Mouse (Mus musculus): ENCODE measurements around the gene Otof.

Otof gene

GRCm38 (mm10) chr5:30423572-30424244 lies 38.0 kb downstream of the Otof start:
- DNase-seq (ENCODE audit: low spot score): peak; percentile 56

DNA sequence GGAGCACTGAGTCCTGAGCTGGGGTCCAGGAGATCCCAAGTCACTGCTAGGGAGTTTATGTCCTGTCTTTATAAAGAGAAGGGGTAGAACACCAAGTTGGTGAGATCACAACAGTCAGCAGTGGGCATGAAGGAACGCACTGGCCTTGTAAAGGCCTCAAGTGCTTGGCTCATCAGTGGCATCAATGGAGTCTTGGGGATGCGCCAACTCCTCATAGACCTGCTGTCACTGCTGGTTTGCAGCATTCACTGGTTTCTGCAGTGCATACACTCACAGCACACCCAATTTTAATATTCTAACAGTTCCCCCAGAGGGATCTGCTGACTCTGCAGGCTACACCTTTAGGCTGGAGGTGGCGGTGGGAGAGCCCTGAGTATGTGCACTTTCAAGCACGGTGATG lies 38.6 kb downstream of the Otof start:
- no peak for DNase-seq (ENCODE audit: low spot score)

DNA sequence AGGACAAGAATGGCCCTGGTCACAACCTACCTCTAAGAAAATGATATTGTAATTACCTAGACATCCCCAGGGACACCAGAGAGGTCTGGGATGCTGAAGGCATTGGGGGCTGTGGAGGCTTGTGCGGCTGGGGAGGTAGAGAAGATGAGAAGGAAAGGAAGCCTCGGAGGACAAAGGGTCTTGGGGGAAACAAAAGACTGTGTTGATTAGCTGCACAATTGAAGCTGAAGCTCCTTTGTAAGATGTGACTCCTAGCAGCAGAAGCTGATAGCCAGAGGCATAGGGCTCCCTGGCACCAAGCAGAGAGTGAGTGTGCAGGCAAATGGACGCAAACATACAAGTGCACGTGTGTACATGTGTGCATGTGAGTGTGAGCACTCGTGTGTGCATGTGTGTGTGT lies 45.1 kb downstream of the Otof start:
- no peak for DNase-seq (ENCODE audit: low spot score)

DNA sequence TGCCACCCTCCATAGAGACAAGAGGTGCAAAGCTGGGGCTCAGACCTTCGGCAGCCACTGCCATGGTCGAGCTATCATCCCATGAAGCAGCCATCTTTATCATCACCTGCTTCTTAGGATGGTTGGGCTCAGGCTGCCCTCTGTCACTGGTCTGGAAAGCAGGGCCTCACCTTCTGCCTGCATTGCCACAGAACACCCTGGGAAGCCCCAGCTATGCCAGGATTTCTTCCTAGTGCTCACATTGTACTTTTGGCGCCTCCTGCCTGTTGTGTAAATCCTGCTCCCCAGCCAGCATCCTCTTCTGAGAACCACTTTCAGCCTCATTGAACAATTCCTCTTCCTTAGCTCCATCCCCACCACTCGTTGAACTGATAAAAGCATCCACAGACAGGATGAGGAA lies 45.9 kb downstream of the Otof start:
- DNase-seq (ENCODE audit: low spot score): no peak

GRCm38 (mm10) chr5:30415381-30415780 lies 46.4 kb downstream of the Otof start:
- no peak for DNase-seq (ENCODE audit: low spot score)

GRCm38 (mm10) chr5:30411524-30411923 lies 50.2 kb downstream of the Otof start:
- no peak for DNase-seq (ENCODE audit: low spot score)

GRCm38 (mm10) chr5:30406876-30407275 lies 54.9 kb downstream of the Otof start:
- DNase-seq (ENCODE audit: low spot score): no peak

DNA sequence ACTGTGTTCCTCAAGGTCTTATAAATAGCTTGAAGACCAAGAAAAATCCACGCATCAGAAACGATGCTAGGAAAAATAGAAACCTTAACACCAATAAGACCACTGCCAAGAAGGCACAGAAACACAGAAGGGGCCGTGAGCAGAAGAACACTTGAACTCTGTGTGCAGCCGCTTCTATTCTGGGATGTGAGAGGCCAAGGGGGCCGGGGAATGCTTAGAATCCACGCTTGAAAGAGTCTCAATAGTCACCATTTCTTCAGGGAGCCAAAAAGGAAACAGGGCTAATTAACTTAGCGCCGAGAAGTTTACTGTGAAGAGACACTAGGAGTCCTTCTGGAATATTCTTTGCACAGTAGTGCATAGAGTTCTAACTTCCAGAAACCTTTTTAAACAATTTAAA lies 60.6 kb downstream of the Otof start:
- DNase-seq (ENCODE audit: low spot score): no peak

DNA sequence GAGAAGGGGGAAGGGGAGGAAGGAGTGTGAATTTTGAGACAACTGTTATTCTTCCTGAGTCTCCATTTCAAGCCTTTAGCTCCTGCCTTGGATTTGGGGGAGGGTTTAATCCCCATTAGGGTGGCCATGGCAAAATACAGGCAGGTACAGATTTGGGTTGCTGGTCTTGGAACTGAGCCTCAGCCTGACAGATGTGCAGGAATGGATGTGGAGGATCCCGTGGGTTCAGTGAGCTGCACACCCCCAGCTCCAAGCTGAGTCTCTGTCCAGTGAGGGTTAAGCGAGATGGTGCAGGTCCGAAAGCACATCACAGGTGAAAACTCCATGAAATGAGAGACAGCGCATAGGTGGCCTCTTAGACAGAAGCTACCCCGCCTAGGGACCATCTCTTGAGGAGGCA lies 61.2 kb downstream of the Otof start:
- DNase-seq (ENCODE audit: low spot score): no peak

GRCm38 (mm10) chr5:30391473-30391872 lies 70.3 kb downstream of the Otof start:
- peak; percentile 77 for DNase-seq (ENCODE audit: low spot score)

GRCm38 (mm10) chr5:30389836-30390235 lies 71.9 kb downstream of the Otof start:
- no peak for DNase-seq (ENCODE audit: low spot score)

- DNase-seq (ENCODE audit: low spot score): no peak
Observed at GRCm38 (mm10) chr5:30387726-30388125, 74.0 kb downstream of the Otof start.

DNA sequence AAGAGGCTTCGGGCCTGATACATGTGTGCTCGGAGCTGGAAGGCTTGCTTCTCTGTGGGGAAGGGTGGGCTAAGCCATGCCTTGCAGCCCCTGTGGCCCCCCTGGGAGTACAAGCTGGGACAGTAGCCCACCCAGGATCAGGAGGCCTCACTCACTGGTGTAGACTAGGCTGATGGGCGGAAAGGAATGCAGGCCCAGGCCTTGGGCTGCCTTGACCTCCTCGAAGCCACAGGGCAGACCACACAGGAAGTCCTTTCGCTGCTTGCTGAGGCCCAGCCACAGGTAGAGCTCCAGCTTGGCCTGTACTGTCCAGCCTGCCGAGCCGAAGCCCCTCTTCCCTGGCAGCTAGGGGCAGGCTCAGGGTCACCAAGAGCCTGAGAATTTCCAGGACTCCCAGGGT lies 78.9 kb downstream of the Otof start:
- DNase-seq (ENCODE audit: low spot score): no peak

DNA sequence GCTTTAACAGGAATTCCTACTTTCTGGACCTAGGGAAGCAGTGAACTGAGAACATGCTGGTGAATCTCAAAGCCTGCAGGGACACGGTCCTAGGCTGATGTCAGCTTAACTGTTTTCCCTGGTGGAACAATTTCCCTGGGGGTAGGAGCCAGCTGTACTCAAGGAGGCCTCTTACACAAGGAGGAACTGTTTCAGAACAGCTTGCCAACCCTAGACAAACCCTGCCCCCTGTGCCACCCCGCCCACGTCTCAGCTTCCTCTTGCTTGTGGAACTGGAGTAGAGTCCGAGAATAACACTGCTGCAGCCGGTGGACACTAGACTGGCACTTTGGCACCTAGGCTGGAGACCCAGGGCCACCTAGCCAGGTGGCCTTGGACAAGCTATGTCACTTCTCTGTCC lies 92.3 kb downstream of the Otof start:
- DNase-seq (ENCODE audit: low spot score): peak; percentile 44

DNA sequence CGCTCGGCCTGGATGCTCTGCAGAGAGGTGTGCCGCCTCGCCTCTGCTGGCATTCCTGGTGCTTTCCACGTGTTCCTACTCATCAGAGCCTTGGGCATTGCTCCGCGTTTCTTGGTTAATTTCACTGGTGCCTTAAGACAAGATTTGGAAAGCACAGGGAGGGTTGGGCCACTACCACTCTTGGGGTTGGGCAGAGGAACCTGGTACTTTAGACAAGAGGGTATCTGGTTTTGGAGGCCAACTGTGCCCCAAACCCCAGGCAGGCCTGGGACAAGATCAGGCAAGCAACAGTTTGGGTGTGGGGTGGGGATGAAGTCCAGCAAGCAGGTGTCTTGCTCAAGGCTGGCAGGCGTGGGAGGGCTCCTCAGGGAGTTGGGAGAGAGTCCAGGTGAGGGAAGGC lies 94.3 kb downstream of the Otof start:
- no peak for DNase-seq (ENCODE audit: low spot score)

DNA sequence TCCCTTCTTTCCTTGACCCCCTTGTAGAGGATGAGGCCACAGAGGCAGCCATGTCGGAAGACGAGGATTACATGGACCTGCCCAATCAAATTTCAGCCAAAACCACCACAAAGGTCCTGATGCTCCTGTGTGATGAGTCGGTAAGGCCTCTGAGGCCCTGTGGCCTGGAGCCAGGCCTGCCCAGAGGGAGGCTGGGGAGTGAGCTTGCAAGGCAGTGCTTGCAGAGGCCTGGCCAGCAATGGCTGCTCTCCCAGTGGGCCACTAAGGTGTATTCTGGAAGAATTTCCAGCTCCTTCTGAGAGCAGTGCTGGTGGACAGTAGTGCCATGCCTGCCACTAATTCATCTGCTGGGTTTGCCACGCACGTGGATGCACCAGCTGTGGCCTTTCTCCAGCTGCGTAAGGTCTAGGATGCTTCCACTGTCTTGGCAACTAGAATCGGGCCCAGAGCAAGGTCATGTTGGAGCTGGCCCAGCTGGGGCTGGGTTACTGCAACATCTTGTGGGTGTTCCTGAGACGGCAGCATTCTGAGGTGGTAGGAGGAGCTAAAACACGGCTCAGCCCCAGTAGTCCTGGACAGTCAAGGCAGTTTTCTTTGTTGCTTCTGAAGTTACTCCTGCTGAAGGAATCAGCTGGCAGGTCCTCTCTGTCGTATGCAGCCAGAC lies 103.2 kb downstream of the Otof start:
- DNase-seq (ENCODE audit: low spot score): peak; percentile 56

- no peak for DNase-seq (ENCODE audit: low spot score)
Observed at GRCm38 (mm10) chr5:30356647-30357046, 105.1 kb downstream of the Otof start.

DNA sequence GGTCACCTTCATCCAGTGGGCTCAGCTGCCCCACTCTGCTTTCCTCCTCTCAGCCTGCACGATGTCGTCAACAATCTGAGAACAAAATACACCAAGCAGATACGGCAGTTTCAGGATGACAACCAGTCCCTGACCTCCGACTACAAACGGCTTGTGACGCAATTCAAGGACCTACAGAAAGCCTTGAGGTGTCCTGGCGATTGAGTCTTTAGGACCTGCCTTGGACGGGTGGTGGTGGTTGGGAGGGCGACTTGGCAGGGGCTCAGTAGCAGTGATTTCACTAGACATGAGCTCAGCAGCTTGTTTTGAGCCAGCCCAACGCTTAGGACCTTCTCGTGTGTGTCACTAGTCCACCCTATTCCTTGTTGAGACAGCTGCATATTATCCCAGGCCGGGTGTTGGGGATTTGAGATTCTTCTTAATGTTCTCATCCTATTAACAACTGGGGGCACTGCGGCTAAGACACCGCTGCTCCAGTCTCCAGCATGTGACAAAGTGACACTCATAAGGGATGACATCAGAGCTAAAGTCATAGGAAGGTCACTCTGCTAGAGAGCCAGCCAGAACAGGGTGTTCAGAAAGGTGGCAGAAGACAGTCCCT lies 106.1 kb downstream of the Otof start:
- no peak for DNase-seq (ENCODE audit: low spot score)

DNA sequence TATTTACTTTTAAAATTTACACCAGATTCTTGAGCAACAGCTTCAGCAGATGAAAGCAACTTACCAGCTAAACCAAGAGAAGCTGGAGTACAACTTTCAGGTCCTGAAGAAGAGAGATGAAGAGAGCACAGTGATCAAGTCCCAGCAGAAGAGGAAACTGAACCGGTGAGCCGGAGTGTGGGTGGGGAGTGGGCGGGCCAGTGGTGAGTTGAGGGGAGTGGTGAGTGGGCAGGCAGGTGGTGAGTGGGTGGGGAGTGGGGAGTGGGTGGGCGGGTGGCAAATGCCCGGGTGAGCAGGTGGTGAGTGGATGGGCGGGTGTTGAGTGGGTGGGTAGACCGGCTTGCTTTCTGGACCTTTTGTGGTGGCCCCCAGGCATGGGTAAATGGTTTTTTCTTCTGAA lies 106.6 kb downstream of the Otof start:
- DNase-seq (ENCODE audit: low spot score): no peak

DNA sequence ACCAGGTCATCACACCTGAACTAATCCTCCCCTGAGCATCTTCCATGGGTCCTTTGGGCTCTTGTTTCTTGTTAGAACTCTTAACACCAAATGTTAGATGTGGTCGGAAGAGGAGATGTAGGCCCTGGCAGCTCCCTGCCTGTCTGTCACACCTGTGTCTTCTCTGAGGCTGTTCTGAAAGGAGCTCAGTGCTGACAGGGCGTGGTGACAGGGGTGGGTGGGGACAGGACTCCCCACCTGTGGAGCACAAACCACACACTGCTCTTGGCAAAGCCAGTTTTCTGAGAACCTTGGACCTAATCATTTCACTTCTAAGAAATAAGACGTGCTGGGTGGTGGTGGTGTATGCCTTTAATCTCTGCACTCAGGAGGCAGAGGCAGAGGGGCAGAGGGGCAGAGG lies 108.1 kb downstream of the Otof start:
- no peak for DNase-seq (ENCODE audit: low spot score)

GRCm38 (mm10) chr5:30343886-30344285 lies 117.8 kb downstream of the Otof start:
- DNase-seq (ENCODE audit: low spot score): no peak

GRCm38 (mm10) chr5:30343107-30343506 lies 118.6 kb downstream of the Otof start:
- peak; percentile 61 for DNase-seq (ENCODE audit: low spot score)

DNA sequence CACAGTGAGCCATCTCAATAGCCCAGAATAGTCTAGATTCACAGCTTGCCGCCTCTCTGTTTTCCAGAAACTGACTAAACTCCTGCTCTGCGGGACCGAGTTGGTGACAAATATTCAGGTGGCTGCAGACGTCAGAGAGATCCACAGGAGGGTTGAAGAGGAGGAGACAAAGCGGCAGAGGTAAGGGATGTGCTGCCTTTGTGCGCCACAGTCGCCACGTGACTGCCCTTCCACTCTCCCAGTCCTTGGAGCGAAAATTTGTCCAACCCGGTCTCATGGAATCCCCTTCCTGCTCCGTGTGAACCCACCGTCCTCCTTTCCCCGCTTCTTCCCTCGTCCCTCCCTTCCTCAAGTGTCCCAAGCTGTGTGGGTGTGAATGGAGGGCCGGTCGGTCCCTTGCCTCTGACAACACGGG lies 119.1 kb downstream of the Otof start:
- DNase-seq (ENCODE audit: low spot score): no peak
